Mouse (Mus musculus): Measurements from ENCODE around the gene Cerkl. TPM values are rescaled to one million over a fixed set of nuclear protein-coding genes. Genes with fewer than 3 reads are reported as not detected.
A peak's percentile ranks its signal among the peaks of the same experiment; 100 is the strongest.

The Cerkl gene
- polyA plus RNA-seq, 1 experiment from 2014 or later, result 1.8 TPM

DNA sequence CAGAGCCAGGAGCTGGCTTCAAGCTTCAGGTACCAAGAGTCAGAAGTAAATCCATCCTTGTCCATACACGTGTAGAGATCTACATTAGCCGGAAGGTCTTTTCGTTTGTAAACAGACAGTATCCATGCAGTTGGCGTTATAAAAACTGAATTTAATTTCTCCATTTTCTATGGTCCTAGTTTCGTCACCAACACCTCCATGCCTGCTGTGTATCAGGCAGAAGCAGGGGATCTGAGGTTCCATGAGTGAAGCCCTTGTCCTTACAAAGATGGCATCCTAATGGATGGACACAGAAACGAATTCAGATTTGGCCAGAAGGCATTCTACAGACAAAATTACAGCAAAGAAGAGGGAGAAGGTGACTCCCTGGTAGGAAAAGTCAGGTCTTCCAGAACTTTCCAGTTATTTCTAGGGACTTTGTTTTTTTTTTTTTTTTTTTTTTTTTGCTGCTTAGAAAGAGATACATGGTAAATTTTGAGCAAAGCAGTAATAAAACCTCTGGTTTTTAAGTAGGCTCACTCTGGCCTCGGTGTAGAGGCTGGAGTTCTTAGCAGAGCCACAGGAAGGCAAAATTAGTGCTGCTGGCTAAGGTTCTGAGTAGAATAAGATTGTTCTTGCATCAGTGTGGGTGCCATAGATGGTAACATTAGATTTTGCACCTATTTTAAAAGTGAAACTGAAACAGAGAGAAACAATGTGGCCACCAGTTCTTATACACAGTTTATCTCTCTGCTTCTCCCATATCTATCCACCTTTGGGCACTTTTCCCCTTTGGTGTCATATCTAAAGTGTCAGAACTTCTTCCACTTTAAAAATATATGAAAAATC lies 85.0 kb downstream of the Cerkl start:
- WGBS, result 85% methylated on average over 7 of the region's 7 CpGs

DNA sequence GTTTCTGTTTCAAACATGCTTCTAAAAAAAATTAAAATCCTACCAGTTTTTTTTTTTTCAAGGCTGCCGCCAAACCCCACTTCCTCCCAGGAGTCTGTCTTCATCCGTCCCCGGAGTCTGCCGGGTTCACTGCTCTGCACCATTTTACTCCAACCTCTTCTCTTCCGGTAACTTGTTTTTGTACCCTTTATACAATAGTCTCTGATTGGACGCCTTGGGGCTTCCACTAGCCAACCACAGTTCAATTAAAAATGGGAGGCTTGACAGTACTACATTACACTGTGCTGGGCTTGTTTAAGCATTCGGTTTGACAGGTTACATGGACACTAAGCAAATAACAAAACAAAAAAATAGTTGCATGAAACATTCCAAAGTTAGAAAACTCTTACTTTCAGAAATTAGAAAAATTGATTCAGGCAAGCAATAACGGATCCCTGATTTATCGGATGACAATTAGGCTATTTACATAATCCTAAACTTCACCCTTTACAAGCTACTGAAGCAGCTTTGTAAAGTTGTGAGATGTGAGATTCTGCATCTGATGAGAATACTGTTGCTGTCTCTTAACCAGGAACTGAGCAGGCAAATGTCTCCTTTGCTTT lies 85.8 kb downstream of the Cerkl start:
- H3K4me3 ChIP-seq (ENCODE audit: low read depth, low read length), result no peak overlapping the region
- H3K36me3 ChIP-seq (ENCODE audit: insufficient read depth, low read length), result no peaks in the 10 kb centered on the region
- H3K4me1 ChIP-seq (ENCODE audit: insufficient read depth, low read depth, low read length), result no peaks in the 10 kb centered on the region
- no peaks in the 10 kb centered on the region for H3K9me3 ChIP-seq (ENCODE audit: low read length)
- H3K27ac ChIP-seq (ENCODE audit: low read length), result no peak overlapping the region
- no peak for ATAC-seq
- DNase-seq (ENCODE audit: low spot score), result no peak
- 71% methylated on average over 9 of the region's 9 CpGs for WGBS
- H3K27me3 ChIP-seq (replicated peaks; ENCODE audit: insufficient read depth, low read length), result no peaks in the 10 kb centered on the region
- H3K4me2 ChIP-seq (replicated peaks; ENCODE audit: low read depth, low read length), result no peak overlapping the region
- TF ChIP-seq CTCF (IDR thresholded peaks at IDR 0.05) (no peak), EP300 (IDR thresholded peaks at IDR 0.05) (no peak)
- H3K9ac ChIP-seq (replicated peaks; ENCODE audit: low read depth), result no peak overlapping the region

More for the DNA sequence above, 85.0 kb downstream of the Cerkl start:
- no peak for DNase-seq (ENCODE audit: low spot score)
- H3K9ac ChIP-seq (replicated peaks; ENCODE audit: low read depth), result no peak overlapping the region
- no peak for ATAC-seq
- no peak overlapping the region for H3K4me2 ChIP-seq (replicated peaks; ENCODE audit: low read depth, low read length)
- H3K9me3 ChIP-seq (ENCODE audit: low read length), result no peaks in the 10 kb centered on the region
- no peaks in the 10 kb centered on the region for H3K4me1 ChIP-seq (ENCODE audit: insufficient read depth, low read depth, low read length)
- no peak for TF ChIP-seq CTCF (IDR thresholded peaks at IDR 0.05)
- no peak for TF ChIP-seq EP300 (IDR thresholded peaks at IDR 0.05)
- no peak overlapping the region for H3K27ac ChIP-seq (ENCODE audit: low read length)
- H3K4me3 ChIP-seq (ENCODE audit: low read depth, low read length), result no peak overlapping the region
- no peaks in the 10 kb centered on the region for H3K27me3 ChIP-seq (replicated peaks; ENCODE audit: insufficient read depth, low read length)
- H3K36me3 ChIP-seq (ENCODE audit: insufficient read depth, low read length), result no peaks in the 10 kb centered on the region

- DNase-seq (ENCODE audit: low spot score) (no peak), ATAC-seq (no peak)
- Histone ChIP-seq H3K36me3 (ENCODE audit: insufficient read depth, low read length) (no peaks in the 10 kb centered on the region), H3K4me1 (ENCODE audit: insufficient read depth, low read depth, low read length) (no peaks in the 10 kb centered on the region), H3K4me3 (ENCODE audit: low read depth, low read length) (no peak overlapping the region), H3K4me2 (replicated peaks; ENCODE audit: low read depth, low read length) (no peak overlapping the region), H3K9me3 (ENCODE audit: low read length) (no peaks in the 10 kb centered on the region), H3K27me3 (replicated peaks; ENCODE audit: insufficient read depth, low read length) (no peaks in the 10 kb centered on the region), H3K9ac (replicated peaks; ENCODE audit: low read depth) (no peak overlapping the region), H3K27ac (ENCODE audit: low read length) (no peak overlapping the region)
- 85% methylated on average over 4 of the region's 4 CpGs for WGBS
- TF ChIP-seq EP300 (IDR thresholded peaks at IDR 0.05) (no peak), CTCF (IDR thresholded peaks at IDR 0.05) (no peak)
These were observed 86.7 kb downstream of the Cerkl start for GRCm38 (mm10) chr2:79369905-79370304.

DNA sequence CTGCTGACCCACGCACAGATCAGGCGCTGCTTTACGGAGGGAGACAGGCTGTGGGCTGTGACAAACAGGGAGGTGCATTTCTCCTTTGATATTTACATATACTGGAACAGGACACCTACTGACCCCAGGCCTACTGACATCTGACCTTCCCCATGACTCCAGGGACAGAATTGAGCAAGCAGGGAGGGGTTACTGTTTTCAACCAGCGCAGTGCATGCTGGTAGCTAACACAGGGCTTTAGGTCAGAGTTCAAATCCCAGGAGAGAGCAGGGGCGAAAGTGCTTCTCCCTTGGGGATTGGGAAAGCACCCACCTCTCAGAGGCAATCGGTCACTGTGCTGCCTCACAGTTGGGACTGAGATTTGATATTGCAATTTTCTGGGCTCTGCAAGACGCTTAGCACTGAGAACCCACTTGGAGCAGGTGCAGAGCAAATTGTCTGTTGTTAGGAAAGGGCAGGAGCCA lies 87.5 kb downstream of the Cerkl start:
- Histone ChIP-seq H3K4me1 (ENCODE audit: insufficient read depth, low read depth, low read length) (no peaks in the 10 kb centered on the region), H3K27ac (ENCODE audit: low read length) (no peak overlapping the region), H3K4me2 (replicated peaks; ENCODE audit: low read depth, low read length) (no peak overlapping the region), H3K4me3 (ENCODE audit: low read depth, low read length) (no peak overlapping the region), H3K27me3 (replicated peaks; ENCODE audit: insufficient read depth, low read length) (no peaks in the 10 kb centered on the region), H3K9ac (replicated peaks; ENCODE audit: low read depth) (no peak overlapping the region), H3K9me3 (ENCODE audit: low read length) (no peaks in the 10 kb centered on the region), H3K36me3 (ENCODE audit: insufficient read depth, low read length) (no peaks in the 10 kb centered on the region)
- TF ChIP-seq CTCF (IDR thresholded peaks at IDR 0.05), result no peak
- WGBS, result 66% methylated on average over 7 of the region's 7 CpGs
- ATAC-seq, result no peak
- no peak for DNase-seq (ENCODE audit: low spot score)

DNA sequence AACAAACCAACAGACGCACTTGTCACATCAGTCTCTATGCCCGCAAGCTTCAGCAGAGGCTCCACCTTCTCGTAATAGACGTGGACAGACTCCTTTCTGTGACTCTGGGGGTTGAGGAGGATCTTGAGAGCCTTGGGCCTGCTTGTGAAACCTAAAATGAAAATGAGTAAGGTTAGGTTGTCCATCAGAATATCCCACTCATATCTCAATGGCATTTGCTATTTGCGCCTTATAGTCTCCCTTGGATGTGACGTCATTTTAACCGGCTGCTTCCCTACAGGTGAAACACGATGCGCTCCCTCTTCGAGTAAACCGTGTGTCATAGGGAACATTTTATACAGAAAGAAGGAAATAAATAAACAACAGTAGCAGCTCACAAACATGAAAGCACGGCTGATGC lies 87.9 kb downstream of the Cerkl start:
- ATAC-seq (no peak), DNase-seq (ENCODE audit: low spot score) (no peak)
- no peak overlapping the region for H3K4me3 ChIP-seq (ENCODE audit: low read depth, low read length)
- H3K4me1 ChIP-seq (ENCODE audit: insufficient read depth, low read depth, low read length), result no peaks in the 10 kb centered on the region
- WGBS, result 73% methylated on average over 12 of the region's 12 CpGs
- H3K9ac ChIP-seq (replicated peaks; ENCODE audit: low read depth), result no peak overlapping the region
- no peak overlapping the region for H3K27ac ChIP-seq (ENCODE audit: low read length)
- no peaks in the 10 kb centered on the region for H3K27me3 ChIP-seq (replicated peaks; ENCODE audit: insufficient read depth, low read length)
- no peaks in the 10 kb centered on the region for H3K9me3 ChIP-seq (ENCODE audit: low read length)
- H3K36me3 ChIP-seq (ENCODE audit: insufficient read depth, low read length), result no peaks in the 10 kb centered on the region
- TF ChIP-seq EP300 (IDR thresholded peaks at IDR 0.05), result no peak
- TF ChIP-seq CTCF (IDR thresholded peaks at IDR 0.05), result no peak
- H3K4me2 ChIP-seq (replicated peaks; ENCODE audit: low read depth, low read length), result no peak overlapping the region

- Histone ChIP-seq H3K4me1 (ENCODE audit: insufficient read depth, low read depth, low read length) (no peaks in the 10 kb centered on the region), H3K9ac (replicated peaks; ENCODE audit: low read depth) (no peak overlapping the region), H3K4me2 (replicated peaks; ENCODE audit: low read depth, low read length) (no peak overlapping the region), H3K9me3 (ENCODE audit: low read length) (no peaks in the 10 kb centered on the region), H3K36me3 (ENCODE audit: insufficient read depth, low read length) (no peaks in the 10 kb centered on the region), H3K4me3 (ENCODE audit: low read depth, low read length) (no peak overlapping the region), H3K27ac (ENCODE audit: low read length) (no peak overlapping the region), H3K27me3 (replicated peaks; ENCODE audit: insufficient read depth, low read length) (no peaks in the 10 kb centered on the region)
- no peak for DNase-seq (ENCODE audit: low spot score)
- ATAC-seq, result no peak
- 73% methylated on average over 18 of the region's 18 CpGs for WGBS
- TF ChIP-seq CTCF (IDR thresholded peaks at IDR 0.05) (peak; percentile 38), EP300 (IDR thresholded peaks at IDR 0.05) (no peak)
These were observed 88.8 kb downstream of the Cerkl start for GRCm38 (mm10) chr2:79367451-79368450.

Measured in lung, postnatal 0 days (tissue).